Mouse (Mus musculus) midbrain, embryonic 10.5 days (tissue): ENCODE results near the gene Pcp4. TPM values are rescaled to one million over a fixed set of nuclear protein-coding genes. Genes with fewer than 3 reads are reported as not detected.

ENCODE experiments used
- DNase-seq: peaks from one replicate; pipeline ENCODE4 v3.0.0-alpha.2; 2017; ENCODE audit warnings: low spot score
- H3K27ac ChIP-seq: fragments of 300-500 bp; sonication (generic); replicated peaks from 2 replicates; pipeline ENCODE4 v1.5.1; 2016; ENCODE audit warnings: mild to moderate bottlenecking
- H3K27me3 ChIP-seq: fragments of 300-500 bp; sonication (generic); 2 replicates; pipeline ENCODE4 v1.6.1; 2016; ENCODE audit warnings: low read depth, mild to moderate bottlenecking; ENCODE audit not compliant: poor library complexity, severe bottlenecking
- H3K36me3 ChIP-seq: fragments of 300-500 bp; sonication (generic); 2 replicates; pipeline ENCODE4 v1.6.1; 2016; ENCODE audit warnings: mild to moderate bottlenecking, moderate library complexity
- H3K4me1 ChIP-seq: fragments of 300-500 bp; sonication (generic); 2 replicates; pipeline ENCODE4 v1.6.1; 2016
- H3K4me3 ChIP-seq: fragments of 300-500 bp; sonication (generic); 2 replicates; pipeline ENCODE4 v1.5.1; 2016; ENCODE audit warnings: mild to moderate bottlenecking, moderate library complexity
- H3K9me3 ChIP-seq: fragments of 300-500 bp; sonication (generic); replicated peaks from 2 replicates; pipeline ENCODE4 v1.6.1; 2016; ENCODE audit warnings: mild to moderate bottlenecking
- WGBS: fragments of 180-500 bp; shearing (Covaris S2); methylation state at CpG from one replicate; pipeline ENCODE4 v1.1.7; 2016; 5-methylcytosine and 5-hydroxymethylcytosine counted together
- polyA plus RNA-seq: library from polyadenylated mRNA; unstranded; fragments of >200 nt; fragmentation: Nextera tagmentation; extraction: Ambion mirVana; gene quantifications from 2 replicates; pipeline ENCODE4 v1.2.1, GENCODE M21; 2016

Pcp4 gene
- polyA plus RNA-seq, 1 experiment from 2014 or later = 0.99 TPM

GRCm38 (mm10) chr16:96539091-96539490 lies 71.7 kb downstream of the Pcp4 start:
- Histone ChIP-seq H3K4me1 (peaks cover 9% of the 10 kb centered on the region; the same call in 1 of the 2 replicates), H3K36me3 (no peaks in the 10 kb centered on the region), H3K4me3 (no peak overlapping the region), H3K27me3 (no peaks in the 10 kb centered on the region), H3K9me3 (no peaks in the 10 kb centered on the region), H3K27ac (no peak overlapping the region)
- DNase-seq = no peak
- 73% methylated on average over 4 of the region's 4 CpGs for WGBS

DNA sequence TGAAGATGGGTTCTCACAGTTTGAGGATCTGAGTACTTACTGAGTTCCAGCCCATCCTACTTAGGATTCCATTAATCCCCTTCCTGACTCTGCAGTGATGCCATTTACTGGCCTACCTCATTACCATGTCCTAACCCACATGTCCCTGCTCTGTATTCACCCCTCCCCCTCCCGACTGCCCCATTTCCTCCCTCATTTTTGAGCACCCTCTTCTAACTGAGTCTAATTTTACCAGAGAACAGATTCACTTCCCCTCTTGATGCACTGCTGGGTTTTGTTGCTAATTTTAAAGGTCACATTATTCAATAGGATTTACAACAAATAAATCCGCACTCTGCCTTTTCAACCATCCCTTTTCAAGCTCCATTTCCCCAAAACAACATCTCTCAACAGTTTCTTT lies 73.7 kb downstream of the Pcp4 start:
- 66% methylated on average over 2 of the region's 2 CpGs for WGBS
- DNase-seq = no peak

GRCm38 (mm10) chr16:96552680-96553079 lies 85.3 kb downstream of the Pcp4 start:
- DNase-seq = no peak
- Histone ChIP-seq H3K9me3 (no peaks in the 10 kb centered on the region), H3K27ac (no peak overlapping the region), H3K36me3 (no peaks in the 10 kb centered on the region), H3K4me3 (no peak overlapping the region), H3K4me1 (no peaks in the 10 kb centered on the region), H3K27me3 (no peaks in the 10 kb centered on the region)
- WGBS = 85% methylated on average over 2 of the region's 2 CpGs

More for the DNA sequence above, 73.7 kb downstream of the Pcp4 start:
- Histone ChIP-seq H3K9me3 (no peaks in the 10 kb centered on the region), H3K4me3 (no peak overlapping the region), H3K36me3 (no peaks in the 10 kb centered on the region), H3K27me3 (no peaks in the 10 kb centered on the region), H3K27ac (no peak overlapping the region), H3K4me1 (peaks cover 9% of the 10 kb centered on the region; the same call in 1 of the 2 replicates)

DNA sequence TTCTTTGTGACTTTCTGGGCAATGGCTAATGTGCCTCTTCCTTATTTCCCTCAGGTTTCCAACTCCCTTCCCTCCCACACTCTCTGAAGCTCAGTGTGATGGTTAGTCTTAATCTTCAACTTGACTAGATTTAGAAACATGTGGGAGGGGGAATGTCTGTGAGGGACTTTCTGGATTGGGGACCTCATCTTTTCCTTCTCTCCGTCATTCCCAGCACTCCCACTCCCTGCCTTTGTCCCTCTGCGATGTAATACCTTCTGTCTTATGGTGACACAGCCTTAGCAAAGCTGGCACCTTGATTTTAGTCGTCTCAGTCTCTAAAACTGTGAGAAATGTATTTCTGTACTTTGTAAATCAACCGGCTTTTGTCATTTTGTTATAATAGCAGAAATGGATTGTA lies 88.0 kb downstream of the Pcp4 start:
- Histone ChIP-seq H3K4me1 (no peaks in the 10 kb centered on the region), H3K36me3 (no peaks in the 10 kb centered on the region), H3K27me3 (no peaks in the 10 kb centered on the region), H3K9me3 (no peaks in the 10 kb centered on the region), H3K4me3 (no peak overlapping the region), H3K27ac (no peak overlapping the region)
- DNase-seq = no peak
- 81% methylated on average over 4 of the region's 4 CpGs for WGBS

DNA sequence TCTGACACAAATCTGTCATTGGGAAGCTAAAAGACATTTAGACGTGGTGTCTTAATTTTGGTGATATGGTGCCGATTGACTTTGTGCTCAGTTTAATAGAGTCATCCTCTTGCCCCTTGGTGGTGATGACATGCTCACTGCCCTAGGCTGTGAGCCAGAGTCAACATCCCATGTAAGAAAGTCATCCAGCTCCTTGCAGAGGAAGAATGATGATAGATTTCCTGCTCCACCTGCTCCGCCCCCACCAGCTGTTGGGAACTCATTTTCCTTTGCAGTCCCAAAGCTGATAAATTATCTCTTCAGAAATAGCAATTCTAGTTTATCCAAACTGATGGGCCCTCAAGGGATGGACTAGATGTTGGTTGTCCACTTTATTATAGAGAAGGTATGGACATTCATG lies 89.2 kb downstream of the Pcp4 start:
- Histone ChIP-seq H3K9me3 (no peaks in the 10 kb centered on the region), H3K4me1 (no peaks in the 10 kb centered on the region), H3K27me3 (no peaks in the 10 kb centered on the region), H3K4me3 (no peak overlapping the region), H3K27ac (no peak overlapping the region), H3K36me3 (no peaks in the 10 kb centered on the region)
- WGBS = 89% methylated on average over 3 of the region's 3 CpGs
- no peak for DNase-seq

- no peak overlapping the region for H3K27ac ChIP-seq
- H3K9me3 ChIP-seq = no peaks in the 10 kb centered on the region
- no peak for DNase-seq
- no peaks in the 10 kb centered on the region for H3K36me3 ChIP-seq
- no peaks in the 10 kb centered on the region for H3K27me3 ChIP-seq
- 94% methylated on average over 1 of the region's 1 CpGs for WGBS
- H3K4me3 ChIP-seq = no peak overlapping the region
- no peaks in the 10 kb centered on the region for H3K4me1 ChIP-seq
Observed at GRCm38 (mm10) chr16:96558341-96558740, 90.9 kb downstream of the Pcp4 start.

- H3K9me3 ChIP-seq = no peaks in the 10 kb centered on the region
- no peaks in the 10 kb centered on the region for H3K4me1 ChIP-seq
- no peaks in the 10 kb centered on the region for H3K27me3 ChIP-seq
- H3K4me3 ChIP-seq = no peak overlapping the region
- H3K36me3 ChIP-seq = no peaks in the 10 kb centered on the region
- no peak overlapping the region for H3K27ac ChIP-seq
- DNase-seq = no peak
Observed at GRCm38 (mm10) chr16:96559796-96560195, 92.4 kb downstream of the Pcp4 start.

DNA sequence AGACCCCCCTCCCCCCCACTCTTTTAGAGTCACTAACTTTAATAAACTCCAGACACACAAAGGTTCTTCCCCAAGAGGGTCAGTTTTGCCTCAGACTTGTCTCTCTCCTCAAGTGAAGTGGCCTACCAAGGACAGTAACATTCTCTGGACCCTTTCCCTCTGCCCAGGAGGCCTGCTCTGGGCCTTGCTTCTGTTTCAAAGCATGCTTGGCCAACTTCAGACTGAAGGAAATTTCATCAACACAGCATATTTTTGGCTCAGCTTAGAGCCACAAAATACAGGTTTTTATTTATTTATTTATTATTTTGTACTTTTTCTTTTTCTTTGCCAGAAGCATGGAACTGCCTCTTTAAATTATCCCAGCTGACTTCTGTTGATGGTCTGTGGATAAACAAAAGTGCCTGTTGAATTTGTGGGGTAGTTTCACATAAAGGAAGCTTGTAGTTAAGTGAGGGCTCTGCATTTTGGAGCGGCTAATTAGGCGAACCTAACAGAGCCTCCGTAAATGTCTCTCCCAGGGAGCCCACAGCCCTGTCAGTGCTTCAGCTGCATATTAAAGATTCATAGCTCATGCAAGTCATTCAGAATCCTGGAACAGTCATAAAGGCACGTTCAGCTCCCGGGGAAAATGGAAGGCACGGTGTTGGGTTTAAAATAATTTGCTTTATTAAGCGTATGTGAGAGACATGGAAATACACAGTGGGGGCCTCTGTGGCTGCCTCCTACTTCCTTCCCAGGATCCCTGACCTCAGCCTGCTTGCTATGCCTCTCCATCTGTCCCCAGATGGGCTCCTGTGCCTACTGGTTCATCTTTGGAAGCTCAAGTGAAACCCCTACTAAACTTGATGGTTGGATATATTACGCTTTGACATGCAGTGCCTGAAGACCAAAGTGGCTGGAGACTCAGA lies 96.2 kb downstream of the Pcp4 start:
- H3K27ac ChIP-seq = no peak overlapping the region
- no peak overlapping the region for H3K4me3 ChIP-seq
- no peaks in the 10 kb centered on the region for H3K4me1 ChIP-seq
- H3K27me3 ChIP-seq = no peaks in the 10 kb centered on the region
- no peaks in the 10 kb centered on the region for H3K36me3 ChIP-seq
- no peaks in the 10 kb centered on the region for H3K9me3 ChIP-seq
- no peak for DNase-seq
- 79% methylated on average over 8 of the region's 8 CpGs for WGBS

GRCm38 (mm10) chr16:96567428-96567827 lies 100.0 kb downstream of the Pcp4 start:
- no peak overlapping the region for H3K27ac ChIP-seq
- H3K4me1 ChIP-seq = no peaks in the 10 kb centered on the region
- no peaks in the 10 kb centered on the region for H3K27me3 ChIP-seq
- H3K9me3 ChIP-seq = no peaks in the 10 kb centered on the region
- no peak overlapping the region for H3K4me3 ChIP-seq
- H3K36me3 ChIP-seq = no peaks in the 10 kb centered on the region
- DNase-seq = no peak
- 74% methylated on average over 3 of the region's 3 CpGs for WGBS

Other genes starting within 250 kb of the Pcp4 start
- 0.37 and 0.65 TPM in 2 replicates for gene B3galt5, start 231.8 kb upstream of the Pcp4 start, polyA plus RNA-seq
- gene Itgb2l, start 24.0 kb upstream of the Pcp4 start, polyA plus RNA-seq = not detected in 2 replicates